Mouse (Mus musculus) leukemia stem cell, adult 10-12 weeks (primary cell): Measurements from ENCODE around the gene Taar7e. TPM values are rescaled to one million over a fixed set of nuclear protein-coding genes. Genes with fewer than 3 reads are reported as not detected.

Source experiments
- polyA plus RNA-seq: library from polyadenylated mRNA; stranded (reverse); fragments of >175 nt; gene quantifications from 2 replicates; pipeline ENCODE4 v1.2.3, GENCODE M21; 2012; ENCODE audit warnings: low replicate concordance

The Taar7e gene
- polyA plus RNA-seq: not detected in 2 replicates

GRCm38 (mm10) chr10:24037314-24037713 is at the start of gene Taar7e:
Gene Taar7e (plus strand): TSS chr10:24037614.

GRCm38 (mm10) chr10:23993381-23993780 is 44.0 kb upstream of the Taar7e start, which contains the start of gene Taar7a:
Gene Taar7a (minus strand): TSS chr10:23993481.

GRCm38 (mm10) chr10:23999639-24000038 is 37.8 kb upstream of the Taar7e start, which contains the start of gene Taar7b:
Gene Taar7b (plus strand): TSS chr10:23999939.

GRCm38 (mm10) chr10:24026922-24027321 is 10.5 kb upstream of the Taar7e start, which contains the start of gene Taar7d:
Gene Taar7d (plus strand): TSS chr10:24027222.

GRCm38 (mm10) chr10:24049210-24049609 is 11.8 kb downstream of the Taar7e start, which contains the start of gene Taar7f:
Gene Taar7f (plus strand): TSS chr10:24049510.

GRCm38 (mm10) chr10:24076200-24076599 is 38.8 kb downstream of the Taar7e start, which contains the start of gene Taar8a:
Gene Taar8a (plus strand): TSS chr10:24076500.

Other genes with a start within 250 kb of the Taar7e start
- gene Slc18b1, start 240.6 kb upstream of the Taar7e start, polyA plus RNA-seq: 1.1 and 2.2 TPM in 2 replicates
- gene Vnn3, start 186.2 kb upstream of the Taar7e start, polyA plus RNA-seq: 0.13 TPM in 1 of 2 replicates, not detected in the other
- gene Vnn1, start 142.9 kb upstream of the Taar7e start, polyA plus RNA-seq: not detected in 2 replicates
- gene Taar1, start 117.3 kb upstream of the Taar7e start, polyA plus RNA-seq: not detected in 2 replicates
- not detected in 2 replicates for gene Taar2, start 99.0 kb upstream of the Taar7e start, polyA plus RNA-seq
- gene Taar3, start 88.1 kb upstream of the Taar7e start, polyA plus RNA-seq: not detected in 2 replicates
- gene Taar4, start 77.1 kb upstream of the Taar7e start, polyA plus RNA-seq: not detected in 2 replicates
- not detected in 2 replicates for gene Taar5, start 66.9 kb upstream of the Taar7e start, polyA plus RNA-seq
- gene Taar6, start 52.0 kb upstream of the Taar7e start, polyA plus RNA-seq: not detected in 2 replicates
- not detected in 2 replicates for gene Taar7a, start 44.1 kb upstream of the Taar7e start, polyA plus RNA-seq
- not detected in 2 replicates for gene Taar7b, start 37.7 kb upstream of the Taar7e start, polyA plus RNA-seq
- not detected in 2 replicates for gene Taar7d, start 10.4 kb upstream of the Taar7e start, polyA plus RNA-seq
- gene Taar7f, start 11.9 kb downstream of the Taar7e start, polyA plus RNA-seq: not detected in 2 replicates
- gene Taar8a, start 38.9 kb downstream of the Taar7e start, polyA plus RNA-seq: not detected in 2 replicates
- gene Taar8b, start 54.7 kb downstream of the Taar7e start, polyA plus RNA-seq: not detected in 2 replicates
- not detected in 2 replicates for gene Taar8c, start 64.3 kb downstream of the Taar7e start, polyA plus RNA-seq
- not detected in 2 replicates for gene Taar9, start 71.9 kb downstream of the Taar7e start, polyA plus RNA-seq
- gene Stx7, start 111.7 kb downstream of the Taar7e start, polyA plus RNA-seq: 56.3 and 130 TPM in 2 replicates
- not detected in 2 replicates for gene Moxd1, start 185.9 kb downstream of the Taar7e start, polyA plus RNA-seq